Mouse (Mus musculus) embryonic fibroblast, embryonic 13.5 days (primary cell): Measurements from ENCODE around the gene Cul4b. TPM values are rescaled to one million over a fixed set of nuclear protein-coding genes. Genes with fewer than 3 reads are reported as not detected.

Source experiments
- H3K27ac ChIP-seq: 2 replicates; pipeline ENCODE4 v1.5.1; 2012; ENCODE audit warnings: low read length, control low read depth, inconsistent platforms; ENCODE audit not compliant: insufficient read depth
- H3K4me1 ChIP-seq: 2 replicates; pipeline ENCODE4 v1.6.1; 2011; ENCODE audit warnings: low read length; ENCODE audit not compliant: control insufficient read depth, insufficient read depth
- H3K4me3 ChIP-seq: 2 replicates; pipeline ENCODE4 v1.5.1; 2011; ENCODE audit warnings: mild to moderate bottlenecking, control low read depth, low read length; ENCODE audit not compliant: insufficient read depth
- CTCF ChIP-seq: IDR thresholded peaks from 2 replicates; pipeline ENCODE4 v1.5.1; 2011; ENCODE audit warnings: mild to moderate bottlenecking, control low read depth, low read length, moderate library complexity, borderline replicate concordance; ENCODE audit not compliant: insufficient read depth
- POLR2A ChIP-seq: IDR thresholded peaks from 2 replicates; pipeline ENCODE4 v1.6.1; 2011; ENCODE audit warnings: low read depth, mild to moderate bottlenecking, control low read depth, low read length, moderate library complexity
- polyA plus RNA-seq: library from polyadenylated mRNA; stranded (reverse); fragments of >200 nt; gene quantifications from 2 replicates; pipeline ENCODE4 v1.2.4, GENCODE M21; 2011; ENCODE audit warnings: low read depth; ENCODE audit not compliant: missing spikeins, insufficient read length

Gene Cul4b
- polyA plus RNA-seq = 60.5 and 63.9 TPM in 2 replicates

DNA sequence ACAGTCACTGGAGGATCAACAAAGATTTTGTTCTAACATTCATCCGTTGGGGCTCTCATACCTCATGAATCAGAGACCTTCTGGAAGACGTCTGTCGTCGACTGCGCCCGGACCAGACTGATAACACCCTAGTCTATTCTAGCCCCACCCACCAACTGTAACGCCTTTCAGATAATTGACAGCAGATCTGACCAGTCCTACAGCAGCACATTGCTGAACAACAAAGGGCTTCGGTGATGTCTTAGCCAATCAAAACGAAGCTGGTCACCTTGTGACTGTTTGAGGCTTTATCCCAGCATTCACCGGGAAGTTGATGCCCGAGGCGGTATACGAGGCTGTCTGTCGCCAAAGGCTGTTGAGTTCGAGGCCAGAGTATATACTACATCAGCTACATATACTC, at the start of gene Cul4b:
Gene Cul4b (minus strand): TSS at position 119 of the 400 bp plus-strand sequence.
- Histone ChIP-seq H3K27ac (no peak within 1 kb of the TSS), H3K4me1 (no peaks in the 10 kb centered on the region), H3K4me3 (no peak within 1 kb of the TSS)
- TF ChIP-seq CTCF (no peak), POLR2A (no peak)

DNA sequence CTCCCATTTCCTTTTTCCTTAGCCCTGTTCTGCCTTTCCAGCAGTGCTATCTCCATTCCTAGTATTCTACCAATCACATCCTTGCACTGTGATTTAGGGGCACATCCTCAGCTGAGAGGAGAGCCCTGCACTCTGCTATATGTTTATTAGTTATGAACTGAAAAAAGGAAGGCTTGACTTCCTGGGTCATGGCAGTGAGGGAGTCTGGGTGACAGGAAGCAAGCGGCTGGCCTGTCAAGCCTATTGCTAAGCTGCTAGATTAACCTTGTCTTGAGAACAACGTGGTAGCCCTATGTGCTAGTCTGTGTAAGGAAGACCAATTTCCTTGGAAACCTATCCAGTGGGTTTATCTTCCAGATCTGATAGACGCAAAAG, 25.0 kb upstream of the Cul4b start:
- no peaks in the 10 kb centered on the region for H3K4me1 ChIP-seq
- peak; percentile 44; the same call in 1 of the 2 replicates for TF ChIP-seq POLR2A
- TF ChIP-seq CTCF = no peak
- H3K27ac ChIP-seq = peak overlapping the region; percentile 81
- peak overlapping the region; percentile 79 for H3K4me3 ChIP-seq

DNA sequence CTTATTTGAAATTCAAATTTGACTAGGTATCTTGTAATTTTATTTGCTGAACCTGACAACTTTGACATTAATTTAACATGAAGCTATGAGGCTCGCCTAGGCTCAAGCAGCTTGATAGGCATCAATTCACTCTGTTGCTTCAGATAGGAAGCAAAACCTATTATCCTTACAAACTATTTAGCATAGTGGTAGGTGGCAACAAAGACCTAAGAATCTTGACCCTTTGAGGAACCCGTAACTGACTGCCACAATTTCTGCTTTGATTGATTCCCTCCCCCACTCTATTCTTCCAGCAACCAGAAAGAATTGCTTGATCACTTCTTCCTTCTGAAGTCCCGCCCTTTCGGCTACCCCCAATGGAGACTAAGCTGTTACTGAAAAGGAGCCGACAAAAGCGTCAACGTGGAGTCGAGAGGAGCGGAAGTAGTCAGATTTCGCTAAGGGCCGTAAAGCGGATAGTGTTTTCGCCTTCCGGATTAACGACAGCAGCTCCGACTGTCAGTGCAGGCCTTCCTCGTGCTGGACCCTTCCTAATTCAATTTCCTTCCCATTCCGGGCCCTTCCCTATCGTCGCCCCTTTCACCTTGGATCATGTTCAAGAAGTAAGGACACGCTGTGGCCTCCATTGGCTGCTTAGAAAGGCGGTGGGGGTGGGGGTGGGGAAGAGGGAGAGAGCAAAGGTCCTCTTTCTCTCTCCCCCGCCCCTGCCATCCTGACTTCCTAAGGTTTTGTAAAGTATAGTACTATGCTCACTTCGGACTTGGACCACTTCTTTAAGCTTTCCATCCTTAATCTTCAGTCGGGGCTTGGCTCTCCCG, 24.4 kb upstream of the Cul4b start, which contains the start of gene Mcts1:
Gene Mcts1 (plus strand): TSS at position 402 of the 818 bp plus-strand sequence.
- H3K27ac ChIP-seq = peak within 1 kb of the TSS; percentile 81
- peak within 1 kb of the TSS; percentile 79 for H3K4me3 ChIP-seq
- TF ChIP-seq CTCF (no peak), POLR2A (peak; percentile 65; the same call in 1 of the 2 replicates)
- no peaks in the 10 kb centered on the region for H3K4me1 ChIP-seq

DNA sequence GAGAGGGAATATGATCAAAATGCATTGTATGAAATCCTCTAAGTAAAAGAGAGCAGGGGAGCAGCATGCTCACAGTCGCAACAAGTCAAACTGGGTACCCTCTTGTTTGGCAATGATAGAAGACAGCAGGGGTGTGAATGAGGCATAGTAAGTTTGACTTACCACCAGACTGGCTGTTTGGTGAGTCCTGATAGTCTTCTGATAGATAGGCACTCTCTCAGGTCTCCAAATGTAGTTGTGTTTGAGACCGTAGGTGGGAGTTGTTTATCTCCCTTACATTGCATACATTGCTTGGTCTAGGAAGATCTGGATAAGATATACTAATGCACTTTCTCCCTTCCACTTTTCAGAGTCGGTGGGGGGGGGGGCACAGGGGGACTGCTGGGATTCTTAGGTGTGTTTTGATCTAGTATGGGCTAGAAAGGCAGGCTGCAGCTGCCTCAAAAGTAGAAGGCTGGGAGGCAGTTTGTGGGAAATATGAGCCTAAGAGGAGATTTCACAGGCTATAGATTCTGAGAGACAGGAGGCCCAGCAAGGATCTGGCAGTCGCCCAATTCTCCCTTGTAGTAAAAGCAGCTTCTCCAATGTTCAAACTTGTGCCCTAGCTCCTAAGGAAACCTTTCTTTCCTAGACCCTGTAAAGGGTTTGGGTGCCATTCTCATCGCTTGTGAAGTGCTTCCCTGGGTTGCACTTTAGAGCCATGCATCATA, 17.3 kb upstream of the Cul4b start:
- Histone ChIP-seq H3K4me3 (no peak overlapping the region), H3K4me1 (peaks cover 9% of the 10 kb centered on the region; the same call in 1 of the 2 replicates), H3K27ac (no peak overlapping the region)
- no peak for TF ChIP-seq POLR2A
- no peak for TF ChIP-seq CTCF

DNA sequence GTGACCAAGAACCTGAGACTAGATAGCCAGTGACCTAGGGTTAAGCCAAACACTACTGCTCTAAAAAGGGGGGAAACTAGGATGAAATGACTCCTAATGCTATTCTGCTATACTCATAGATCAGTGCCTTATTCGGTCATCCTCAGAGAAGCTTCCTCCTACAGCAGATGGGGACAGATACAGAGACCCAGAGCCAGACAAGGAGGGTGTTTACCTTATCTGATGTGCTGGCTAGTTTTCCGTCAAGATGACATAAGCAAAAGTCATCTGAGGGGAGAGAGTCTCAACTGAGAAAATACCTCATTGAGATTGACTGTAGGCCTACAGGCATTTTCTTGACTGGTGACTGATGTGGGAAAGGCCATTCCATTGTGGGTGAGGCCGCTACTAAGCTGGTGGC, 15.8 kb upstream of the Cul4b start:
- TF ChIP-seq POLR2A (no peak), CTCF (no peak)
- no peak overlapping the region for H3K4me3 ChIP-seq
- peaks cover 9% of the 10 kb centered on the region; the same call in 1 of the 2 replicates for H3K4me1 ChIP-seq
- no peak overlapping the region for H3K27ac ChIP-seq

DNA sequence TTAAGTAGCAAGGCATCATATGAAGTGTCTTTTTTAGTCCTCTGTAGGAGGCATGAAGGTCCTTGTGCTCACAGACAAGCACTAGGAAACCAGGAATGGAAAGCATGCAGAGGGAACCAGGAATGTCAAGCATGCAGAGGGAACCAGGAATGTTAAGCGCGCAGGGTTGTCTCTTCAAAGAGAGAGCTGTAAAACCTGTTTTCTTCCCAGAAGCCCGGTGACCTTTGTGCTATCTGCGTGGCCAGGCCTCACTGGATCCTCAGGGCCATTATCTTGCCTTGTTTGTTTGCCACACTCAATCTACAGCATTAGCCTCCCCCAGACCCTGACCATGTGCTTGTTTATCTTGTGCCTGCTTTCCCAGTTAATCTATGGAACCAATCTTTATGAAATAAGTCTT, 13.8 kb upstream of the Cul4b start:
- no peak overlapping the region for H3K4me3 ChIP-seq
- peaks cover 9% of the 10 kb centered on the region; the same call in 1 of the 2 replicates for H3K4me1 ChIP-seq
- H3K27ac ChIP-seq = peak overlapping the region; percentile 78
- TF ChIP-seq POLR2A (no peak), CTCF (no peak)

DNA sequence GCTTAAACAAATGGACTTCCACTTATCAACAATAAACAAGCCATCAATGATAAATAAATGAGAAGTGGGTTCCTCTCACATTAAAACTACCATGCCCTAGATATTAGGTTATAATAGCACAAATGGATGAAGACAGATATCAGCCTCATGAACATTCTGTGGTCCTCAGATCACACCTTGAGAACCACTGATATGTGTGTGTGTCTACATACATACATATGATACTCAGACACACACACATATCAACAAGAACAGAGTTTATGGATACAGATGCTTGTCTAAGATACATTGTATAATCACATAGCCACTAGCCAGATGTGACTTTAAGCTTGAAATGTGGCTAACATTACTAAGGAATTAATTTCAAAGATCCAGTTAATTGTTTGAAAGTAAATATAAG, 7.3 kb upstream of the Cul4b start:
- H3K27ac ChIP-seq = no peak overlapping the region
- TF ChIP-seq CTCF (no peak), POLR2A (no peak)
- no peaks in the 10 kb centered on the region for H3K4me1 ChIP-seq
- H3K4me3 ChIP-seq = no peak overlapping the region

DNA sequence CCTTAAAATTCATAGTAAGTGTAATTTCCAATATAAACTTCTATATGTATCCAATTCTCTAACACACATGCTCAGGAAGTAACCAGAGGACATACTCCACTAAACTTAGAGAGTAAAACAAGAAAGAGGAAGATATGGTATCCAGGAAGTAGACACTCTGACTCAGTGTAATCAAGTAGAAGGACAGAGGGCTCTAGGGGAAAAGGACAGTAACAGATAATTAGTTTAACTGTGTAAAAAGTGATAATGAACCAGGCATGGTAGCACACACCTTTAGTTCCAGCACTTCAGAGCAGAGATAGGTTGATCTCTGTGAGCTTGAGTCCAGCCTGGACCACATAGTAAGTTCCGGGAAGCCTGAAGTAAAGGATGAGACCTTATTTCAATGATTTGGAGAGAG, 5.1 kb upstream of the Cul4b start:
- Histone ChIP-seq H3K4me3 (no peak overlapping the region), H3K4me1 (no peaks in the 10 kb centered on the region), H3K27ac (no peak overlapping the region)
- TF ChIP-seq POLR2A (no peak), CTCF (no peak)

DNA sequence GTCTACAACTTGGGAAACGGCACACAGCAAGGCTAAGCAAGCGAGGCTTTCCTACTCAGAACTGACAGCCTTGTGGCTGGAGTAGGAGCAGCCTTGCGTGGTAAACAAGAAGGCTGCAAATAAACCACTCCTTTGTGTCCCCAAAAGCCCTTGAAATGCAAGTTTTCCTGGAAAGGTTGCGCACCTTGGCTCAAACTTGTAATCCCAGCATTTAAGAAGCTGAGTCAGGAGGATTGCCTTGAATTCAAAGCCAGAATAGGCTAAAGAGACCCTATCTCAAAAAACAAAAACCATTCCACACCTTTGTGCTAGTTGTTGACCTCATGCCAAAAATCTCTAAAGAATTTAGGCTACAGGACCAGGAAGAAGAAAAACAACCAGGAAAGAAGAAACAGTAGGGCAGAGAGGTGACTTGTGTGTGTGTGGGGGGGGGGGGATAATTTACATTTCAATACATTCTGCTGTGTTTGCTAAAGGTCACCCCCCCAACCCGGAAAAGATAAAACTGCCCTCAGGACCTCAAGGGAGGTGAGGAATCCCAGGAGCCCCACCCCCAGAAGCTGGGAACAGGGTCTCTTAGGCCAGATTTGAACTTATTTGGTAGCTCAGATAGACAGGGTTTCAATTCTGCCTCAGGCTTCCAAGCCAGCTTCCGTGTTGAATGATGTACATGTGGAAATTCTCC, 9.3 kb downstream of the Cul4b start:
- Histone ChIP-seq H3K4me1 (0 out of 2 replicates have a peak, but pooled peaks cover 3% of the 10 kb centered on the region), H3K4me3 (no peak overlapping the region), H3K27ac (no peak overlapping the region)
- no peak for TF ChIP-seq CTCF
- no peak for TF ChIP-seq POLR2A
